Mouse (Mus musculus) adipocyte (in vitro differentiated cells): ENCODE measurements around the gene Rad51b.

ENCODE experiments used
- DNase-seq: peaks from one replicate; pipeline ENCODE4 v3.0.0-alpha.2; 2016; ENCODE audit warnings: low spot score

Rad51b gene

GRCm38 (mm10) chr12:79648812-79649700 lies 352.0 kb downstream of the Rad51b start:
- DNase-seq = no peak

- DNase-seq = no peak
Measured at GRCm38 (mm10) chr12:79649796-79650195, 352.7 kb downstream of the Rad51b start.

- DNase-seq = no peak
Measured at GRCm38 (mm10) chr12:79655138-79655537, 358.1 kb downstream of the Rad51b start.

DNA sequence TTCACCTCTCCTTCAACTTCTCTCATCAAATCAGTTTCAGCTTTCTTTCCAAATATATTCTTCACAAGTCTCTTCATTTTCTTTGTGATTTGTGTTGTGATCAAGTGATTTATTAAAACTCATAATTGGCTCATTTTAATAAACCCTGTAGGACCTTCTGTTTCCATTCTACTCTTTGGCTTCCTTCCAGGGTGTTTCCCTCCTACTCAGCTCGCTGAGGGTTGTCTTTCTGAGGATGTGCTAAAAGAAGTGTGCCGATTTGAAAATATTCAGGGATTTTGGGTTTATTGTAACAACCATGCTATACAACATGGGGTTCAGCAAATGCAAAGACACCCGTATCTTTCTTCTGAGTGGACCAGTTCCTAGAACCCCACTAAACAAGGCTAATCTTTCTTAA lies 361.8 kb downstream of the Rad51b start:
- no peak for DNase-seq

DNA sequence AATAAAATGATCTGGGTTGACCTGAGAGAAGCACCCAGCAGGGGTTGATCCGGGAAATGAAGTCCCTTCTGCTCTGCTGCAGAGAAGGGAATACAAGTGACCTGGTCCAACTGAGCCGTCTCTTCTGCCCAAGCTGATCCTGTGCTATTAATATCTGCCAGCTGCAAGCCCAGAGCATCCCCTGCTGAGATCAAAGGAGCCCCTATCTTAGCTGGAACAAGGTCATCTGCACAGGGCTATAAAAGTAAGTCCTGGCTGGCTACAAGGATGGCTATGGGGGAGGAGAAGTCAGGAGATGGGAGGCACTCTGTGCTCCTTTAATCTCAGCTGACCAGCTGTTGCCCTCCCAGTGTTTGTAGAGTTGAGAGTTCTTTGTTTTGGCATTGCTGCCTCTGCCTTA lies 364.2 kb downstream of the Rad51b start:
- no peak for DNase-seq

- DNase-seq = peak; percentile 35
Measured at GRCm38 (mm10) chr12:79663131-79663892, 366.2 kb downstream of the Rad51b start.

DNA sequence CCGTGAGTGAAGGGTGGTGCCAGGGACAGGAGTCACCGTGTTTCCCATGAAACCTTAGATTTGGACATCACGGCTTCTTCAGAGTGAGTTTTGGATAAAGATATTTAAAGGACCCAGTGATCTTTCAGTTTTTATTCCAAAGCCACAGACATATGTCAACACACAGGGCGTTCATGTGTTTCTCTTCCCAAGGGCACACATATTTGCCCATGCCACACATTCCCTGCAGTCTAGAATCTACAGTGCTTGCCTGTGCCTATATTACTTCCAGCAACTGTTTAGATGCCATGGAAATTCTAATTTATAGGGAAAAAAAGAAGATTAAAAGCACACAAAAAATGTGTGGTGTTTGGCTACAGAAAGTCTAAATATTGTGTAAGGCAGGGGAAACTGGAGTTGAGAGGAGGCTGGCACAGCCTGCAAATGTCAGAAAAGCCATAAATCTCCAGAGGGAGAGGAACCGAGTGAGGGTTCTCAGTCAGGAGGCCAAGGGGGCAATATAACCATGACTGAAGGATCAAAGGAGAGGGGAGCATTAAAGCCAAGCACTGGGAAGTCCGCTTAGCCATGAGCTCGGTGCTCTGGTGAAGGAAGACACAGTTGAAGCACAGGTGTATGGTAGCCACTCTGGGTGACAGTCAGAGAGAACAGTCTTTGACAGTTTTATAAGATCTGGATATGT lies 367.0 kb downstream of the Rad51b start:
- peak; percentile 69 for DNase-seq

DNA sequence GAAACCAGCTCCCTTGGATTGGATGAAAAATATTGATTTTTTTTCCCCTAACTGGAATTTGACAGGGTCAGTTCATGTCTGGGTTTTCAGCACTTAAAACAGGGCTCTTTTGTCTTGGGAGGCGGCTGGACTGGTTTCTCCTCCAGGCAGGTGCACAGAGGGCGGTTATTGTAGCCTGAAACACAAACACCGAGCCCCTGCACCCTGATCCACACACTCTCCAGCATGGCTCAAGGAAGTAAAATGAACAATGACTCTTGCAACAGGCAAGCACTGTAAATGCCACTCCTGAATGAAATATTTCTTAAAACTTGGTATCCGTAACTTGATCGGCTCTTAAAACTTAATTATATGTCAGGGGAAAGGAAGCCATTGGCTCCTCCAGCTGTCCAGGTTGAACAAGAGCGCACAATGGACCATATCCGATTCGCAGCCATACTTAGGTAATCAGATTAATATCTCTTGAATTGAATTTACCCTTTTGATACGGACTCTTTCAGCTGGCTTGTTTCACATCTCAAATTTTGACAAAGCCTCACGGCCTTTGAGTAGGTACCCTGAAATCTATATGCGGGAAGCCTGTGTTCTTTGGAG lies 377.9 kb downstream of the Rad51b start:
- no peak for DNase-seq

DNA sequence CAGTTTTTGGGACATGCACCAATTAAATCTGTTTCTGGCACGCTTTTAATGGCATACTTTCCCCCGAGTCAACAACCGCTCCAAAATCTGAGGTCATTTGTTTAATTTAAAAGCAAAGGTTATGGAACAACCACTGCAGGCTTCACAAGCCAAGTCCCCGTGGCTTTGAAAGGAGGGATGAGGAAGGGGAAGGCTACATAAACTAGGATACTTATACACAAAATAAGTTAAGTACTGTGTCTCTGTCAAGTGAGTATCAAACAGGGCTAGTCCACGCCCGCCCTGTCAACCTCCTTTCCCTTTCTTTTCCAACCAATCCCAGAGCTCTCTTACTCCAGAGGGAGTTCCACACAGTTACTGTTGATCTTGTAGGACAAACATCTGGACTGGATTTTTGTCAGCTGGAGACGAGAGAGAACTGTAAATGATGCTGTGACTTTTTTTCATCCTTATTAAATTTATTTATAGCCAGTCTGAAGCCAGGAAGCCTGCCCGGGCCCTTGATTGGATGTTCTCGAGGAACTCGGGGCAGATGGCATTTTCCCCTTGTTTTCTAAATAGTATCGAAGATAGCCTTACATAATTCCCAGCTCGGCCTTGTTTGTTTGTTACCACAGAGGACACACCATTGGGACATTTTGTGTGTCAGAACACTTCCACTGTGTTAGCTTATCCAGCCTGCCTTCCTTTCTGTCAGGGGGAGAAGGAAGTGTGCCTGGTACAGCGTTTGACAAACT lies 378.5 kb downstream of the Rad51b start:
- peak; percentile 90 for DNase-seq

GRCm38 (mm10) chr12:79676251-79676650 lies 379.2 kb downstream of the Rad51b start:
- DNase-seq = peak; percentile 66

GRCm38 (mm10) chr12:79676896-79677295 lies 379.8 kb downstream of the Rad51b start:
- no peak for DNase-seq

- peak; percentile 29 for DNase-seq
Measured at GRCm38 (mm10) chr12:79679251-79679901, 382.3 kb downstream of the Rad51b start.

GRCm38 (mm10) chr12:79679941-79680697 lies 383.0 kb downstream of the Rad51b start:
- DNase-seq = no peak

DNA sequence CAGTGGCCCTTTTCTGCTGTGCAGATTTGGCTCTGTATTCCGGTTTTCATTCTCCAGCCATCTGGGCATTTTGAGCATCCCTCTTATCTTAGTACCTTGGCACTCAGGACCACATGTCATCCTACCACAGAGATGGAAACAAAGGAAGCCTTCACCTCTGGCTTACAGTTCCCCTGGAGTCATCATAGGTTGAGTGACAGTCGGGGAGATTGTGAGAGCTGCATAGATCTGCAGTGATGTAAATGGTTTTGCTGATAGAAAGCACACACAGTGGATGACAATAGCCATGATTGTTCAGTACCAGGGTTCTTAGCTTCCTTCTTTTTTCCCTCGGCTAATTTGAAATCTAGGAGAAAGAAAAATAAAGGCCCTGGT lies 383.6 kb downstream of the Rad51b start:
- DNase-seq = no peak

DNA sequence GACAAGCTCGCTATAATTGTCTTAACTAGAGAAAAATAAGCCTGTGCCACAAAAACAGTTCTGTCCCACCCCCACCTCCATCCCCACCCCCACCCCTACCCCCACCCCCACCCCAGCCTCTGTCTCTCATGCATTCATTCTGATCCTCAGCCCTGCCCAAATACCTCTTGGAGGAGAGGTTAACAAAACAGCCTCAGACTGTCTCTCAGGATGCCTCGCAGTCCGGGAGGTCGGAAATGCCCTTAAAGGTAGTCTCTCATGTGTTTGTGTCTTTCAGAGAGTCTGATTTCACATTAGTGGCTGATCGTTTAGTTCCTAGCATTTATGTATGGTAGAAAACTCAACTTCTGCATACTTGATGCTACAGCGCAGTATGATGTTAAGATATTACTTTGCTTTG lies 384.5 kb downstream of the Rad51b start:
- no peak for DNase-seq

DNA sequence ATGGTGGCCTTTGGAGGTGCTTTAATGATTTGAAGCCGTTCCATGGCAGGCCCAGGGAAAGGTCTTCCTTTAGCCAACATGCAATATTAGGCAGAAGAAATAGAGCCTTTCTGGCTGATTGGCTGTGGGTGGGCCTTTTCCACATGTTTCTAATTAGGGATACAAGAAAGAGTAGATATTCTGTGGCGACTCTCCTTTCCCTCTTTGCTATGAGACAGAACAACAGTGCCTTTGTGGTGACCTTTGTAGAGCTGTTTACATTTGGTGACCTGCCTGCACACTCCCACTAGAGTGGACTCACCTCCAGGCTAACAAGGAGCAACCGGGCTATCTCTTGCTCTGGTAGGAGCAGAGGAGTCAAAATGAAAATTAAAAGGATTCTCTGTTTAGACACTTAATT lies 386.3 kb downstream of the Rad51b start:
- DNase-seq = no peak

DNA sequence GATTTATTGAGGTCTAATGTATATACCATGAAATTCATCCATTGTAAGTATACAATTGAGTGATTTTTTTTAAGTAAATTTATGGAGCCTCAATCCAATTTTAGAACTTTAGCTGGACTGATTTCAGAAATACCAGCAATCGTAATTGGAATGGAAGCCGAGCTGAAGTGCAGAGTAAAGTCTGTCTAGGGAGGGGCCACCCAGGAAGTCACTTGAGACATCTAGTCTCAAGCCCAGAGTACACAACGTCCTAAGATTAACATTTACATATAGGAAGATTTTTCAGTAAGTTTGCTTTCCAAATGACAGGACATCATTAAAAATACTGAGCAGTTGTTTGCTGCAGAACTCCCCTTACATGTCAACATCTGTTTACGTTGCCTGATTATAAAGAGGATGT lies 386.7 kb downstream of the Rad51b start:
- DNase-seq = no peak

- DNase-seq = no peak
Measured at GRCm38 (mm10) chr12:79684338-79684737, 387.3 kb downstream of the Rad51b start.

GRCm38 (mm10) chr12:79686594-79687325 lies 389.7 kb downstream of the Rad51b start:
- no peak for DNase-seq
